Mouse (Mus musculus) heart, embryonic 16.5 days (tissue): Measurements from ENCODE around the gene Prima1. TPM values are rescaled to one million over a fixed set of nuclear protein-coding genes. Genes with fewer than 3 reads are reported as not detected.

Source experiments
- ATAC-seq: fragments of 200-750 bp; cut with Nextera tagmentation; replicated peaks from 2 replicates; pipeline ENCODE4 v1.8.0; 2017; ENCODE audit warnings: moderate number of reproducible peaks; ENCODE audit not compliant: insufficient read depth, low FRiP score; ENCODE audit errors: extremely low read depth
- H3K27ac ChIP-seq: fragments of 300-500 bp; sonication (generic); 2 replicates; pipeline ENCODE4 v1.5.1; 2014; ENCODE audit warnings: mild to moderate bottlenecking, low read length, control low read depth, moderate library complexity
- H3K27me3 ChIP-seq: fragments of 300-500 bp; sonication (generic); 2 replicates; pipeline ENCODE4 v1.6.1; 2014; ENCODE audit warnings: low read length, mixed read lengths; ENCODE audit not compliant: control insufficient read depth, insufficient read depth
- H3K36me3 ChIP-seq: fragments of 300-500 bp; sonication (generic); 2 replicates; pipeline ENCODE4 v1.6.1; 2014; ENCODE audit not compliant: control insufficient read depth, insufficient read depth
- H3K4me1 ChIP-seq: fragments of 300-500 bp; sonication (generic); 2 replicates; pipeline ENCODE4 v1.6.1; 2014; ENCODE audit warnings: low read length, mixed read lengths; ENCODE audit not compliant: control insufficient read depth, insufficient read depth
- H3K4me2 ChIP-seq: fragments of 300-500 bp; sonication (generic); 2 replicates; pipeline ENCODE4 v1.6.1; 2014; ENCODE audit warnings: low read depth, mild to moderate bottlenecking, control low read depth, low read length
- H3K4me3 ChIP-seq: fragments of 300-500 bp; sonication (generic); 2 replicates; pipeline ENCODE4 v1.5.1; 2014; ENCODE audit warnings: mild to moderate bottlenecking, control low read depth, low read length
- H3K9ac ChIP-seq: fragments of 300-500 bp; sonication (generic); 2 replicates; pipeline ENCODE4 v1.6.1; 2014; ENCODE audit warnings: low read length, control low read depth
- H3K9me3 ChIP-seq: fragments of 300-500 bp; sonication (generic); replicated peaks from 2 replicates; pipeline ENCODE4 v1.6.1; 2016; ENCODE audit warnings: low read length; ENCODE audit not compliant: control insufficient read depth
- WGBS: fragments of 180-500 bp; shearing (Covaris S2); extraction: QIAGEN DNeasy Blood & Tissue Kit; methylation state at CpG from one replicate; pipeline ENCODE4 v1.1.7; 2014; 5-methylcytosine and 5-hydroxymethylcytosine counted together
- polyA plus RNA-seq: library from polyadenylated mRNA; unstranded; fragments of >200 nt; fragmentation: Nextera tagmentation; extraction: Ambion mirVana; gene quantifications from 2 replicates; pipeline ENCODE4 v1.2.1, GENCODE M21; 2015

Gene Prima1
- polyA plus RNA-seq, 1 experiment from 2014 or later: 0.17 TPM

GRCm38 (mm10) chr12:103272176-103272575, 30.2 kb upstream of the Prima1 start:
- Histone ChIP-seq H3K27me3 (no peaks in the 10 kb centered on the region), H3K27ac (no peak overlapping the region), H3K9ac (no peak overlapping the region), H3K4me3 (no peak overlapping the region), H3K4me2 (no peak overlapping the region), H3K36me3 (no peaks in the 10 kb centered on the region), H3K4me1 (no peaks in the 10 kb centered on the region), H3K9me3 (no peaks in the 10 kb centered on the region)
- no peak for ATAC-seq
- 85% methylated on average over 3 of the region's 3 CpGs for WGBS

DNA sequence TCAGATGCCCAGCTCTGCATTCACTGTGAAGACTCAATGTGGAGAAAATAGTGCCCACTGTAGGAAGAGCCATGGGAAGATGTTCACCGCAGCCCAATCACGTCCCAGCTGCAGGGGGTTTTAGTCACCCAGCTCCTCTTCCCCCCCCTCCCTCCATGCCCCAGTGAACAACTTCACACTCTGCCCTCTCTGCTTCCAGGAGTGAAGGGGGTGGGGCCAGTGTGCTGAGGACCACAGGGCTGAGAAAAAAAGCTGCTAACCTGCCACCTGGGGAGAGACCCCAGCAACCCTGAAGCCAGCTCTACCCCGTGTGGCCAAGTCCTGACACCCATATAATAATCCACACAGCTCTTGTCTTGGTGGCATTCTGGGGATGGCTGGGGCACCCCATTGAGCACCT, 24.7 kb upstream of the Prima1 start:
- no peaks in the 10 kb centered on the region for H3K36me3 ChIP-seq
- no peaks in the 10 kb centered on the region for H3K27me3 ChIP-seq
- no peaks in the 10 kb centered on the region for H3K9me3 ChIP-seq
- no peak overlapping the region for H3K4me2 ChIP-seq
- no peak for ATAC-seq
- no peak overlapping the region for H3K4me3 ChIP-seq
- WGBS: 26% methylated on average over 3 of the region's 3 CpGs
- H3K27ac ChIP-seq: no peak overlapping the region
- H3K4me1 ChIP-seq: no peaks in the 10 kb centered on the region
- H3K9ac ChIP-seq: no peak overlapping the region

DNA sequence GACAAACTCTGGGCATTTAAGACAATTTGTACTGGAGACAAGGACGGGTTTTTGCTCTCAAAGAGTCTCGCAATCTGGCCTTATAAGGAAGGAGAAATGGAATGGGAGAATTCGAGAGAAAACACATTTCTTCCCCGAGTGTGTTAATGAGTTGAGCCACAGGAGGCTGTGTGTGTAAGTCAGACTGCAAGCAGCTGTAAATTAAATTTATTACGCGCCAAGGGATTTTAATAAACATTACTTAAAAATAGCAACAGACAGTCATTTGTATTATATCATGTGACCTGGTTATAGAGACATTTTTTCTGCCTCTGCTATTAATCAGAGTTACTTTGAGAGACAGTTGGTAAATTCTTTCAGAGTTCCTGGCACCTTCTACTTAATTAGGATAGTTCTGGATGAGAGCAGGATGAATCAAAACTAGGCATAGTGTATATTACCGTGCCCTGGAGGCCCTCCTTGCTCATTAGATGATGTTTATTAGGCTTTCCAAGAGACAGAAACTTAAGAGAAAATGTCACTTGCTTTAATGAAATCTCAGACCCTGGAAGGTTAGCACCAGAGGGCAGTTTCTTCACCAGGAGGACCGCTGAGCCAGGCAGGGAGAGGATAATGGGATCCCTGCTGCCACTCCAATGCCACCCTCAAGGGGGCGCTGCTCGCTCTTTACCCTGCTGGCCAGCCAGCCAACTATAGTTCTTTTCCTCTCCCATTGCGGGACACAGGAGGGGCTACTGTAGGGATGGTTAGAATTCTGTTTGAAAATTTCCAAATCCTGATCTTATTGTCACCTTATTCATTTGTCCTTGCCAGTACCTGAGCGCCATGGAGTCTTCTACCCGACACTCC, 20.3 kb upstream of the Prima1 start:
- Histone ChIP-seq H3K27me3 (no peaks in the 10 kb centered on the region), H3K4me2 (no peak overlapping the region), H3K9me3 (no peaks in the 10 kb centered on the region), H3K4me1 (no peaks in the 10 kb centered on the region), H3K36me3 (no peaks in the 10 kb centered on the region), H3K9ac (no peak overlapping the region), H3K4me3 (no peak overlapping the region), H3K27ac (no peak overlapping the region)
- WGBS: 61% methylated on average over 13 of the region's 13 CpGs
- ATAC-seq: no peak

GRCm38 (mm10) chr12:103252901-103253434, 11.0 kb upstream of the Prima1 start:
- no peak overlapping the region for H3K27ac ChIP-seq
- no peaks in the 10 kb centered on the region; the same call in 1 of the 2 replicates for H3K27me3 ChIP-seq
- H3K9ac ChIP-seq: no peak overlapping the region
- no peaks in the 10 kb centered on the region for H3K9me3 ChIP-seq
- H3K4me2 ChIP-seq: no peak overlapping the region
- ATAC-seq: no peak
- WGBS: 93% methylated on average over 8 of the region's 8 CpGs
- H3K4me3 ChIP-seq: no peak overlapping the region
- H3K4me1 ChIP-seq: no peaks in the 10 kb centered on the region
- no peaks in the 10 kb centered on the region for H3K36me3 ChIP-seq

- H3K36me3 ChIP-seq: no peaks in the 10 kb centered on the region
- no peak overlapping the region for H3K4me3 ChIP-seq
- no peak for ATAC-seq
- no peak overlapping the region for H3K4me2 ChIP-seq
- H3K9ac ChIP-seq: no peak overlapping the region
- H3K9me3 ChIP-seq: no peaks in the 10 kb centered on the region
- WGBS: 74% methylated on average over 5 of the region's 5 CpGs
- no peaks in the 10 kb centered on the region; the same call in none of the 2 replicates for H3K27me3 ChIP-seq
- H3K27ac ChIP-seq: no peak overlapping the region
- no peaks in the 10 kb centered on the region for H3K4me1 ChIP-seq
Measured at GRCm38 (mm10) chr12:103251151-103251550, 9.2 kb upstream of the Prima1 start.

- Histone ChIP-seq H3K27ac (no peak overlapping the region), H3K4me1 (no peaks in the 10 kb centered on the region), H3K4me2 (no peak overlapping the region), H3K36me3 (no peaks in the 10 kb centered on the region), H3K4me3 (no peak overlapping the region), H3K9ac (no peak overlapping the region), H3K27me3 (no peaks in the 10 kb centered on the region; the same call in none of the 2 replicates), H3K9me3 (no peaks in the 10 kb centered on the region)
- ATAC-seq: no peak
- 78% methylated on average over 6 of the region's 6 CpGs for WGBS
Measured at GRCm38 (mm10) chr12:103250333-103250732, 8.4 kb upstream of the Prima1 start.

- Histone ChIP-seq H3K4me2 (peak overlapping the region; percentile 97), H3K27me3 (peaks cover 53% of the 10 kb centered on the region), H3K4me1 (no peaks in the 10 kb centered on the region), H3K9me3 (no peaks in the 10 kb centered on the region), H3K9ac (no peak overlapping the region), H3K4me3 (peak overlapping the region; percentile 73), H3K36me3 (no peaks in the 10 kb centered on the region), H3K27ac (no peak overlapping the region)
- ATAC-seq: no peak
- 13% methylated on average over 11 of the region's 11 CpGs for WGBS
Measured at GRCm38 (mm10) chr12:103243041-103243440, 1.1 kb upstream of the Prima1 start.

- H3K27me3 ChIP-seq: peaks cover 57% of the 10 kb centered on the region
- no peaks in the 10 kb centered on the region for H3K9me3 ChIP-seq
Measured at GRCm38 (mm10) chr12:103242591-103243025, 658 bp upstream of the Prima1 start.

More at GRCm38 (mm10) chr12:103242591-103243025, 658 bp upstream of the Prima1 start:
- peak overlapping the region; percentile 73 for H3K4me3 ChIP-seq
- H3K36me3 ChIP-seq: no peaks in the 10 kb centered on the region
- H3K4me2 ChIP-seq: peak overlapping the region; percentile 97
- H3K4me1 ChIP-seq: no peaks in the 10 kb centered on the region
- H3K27ac ChIP-seq: peak overlapping the region; percentile 63
- under 1% methylated on average over 34 of the region's 34 CpGs for WGBS
- peak overlapping the region; percentile 80 for H3K9ac ChIP-seq
- ATAC-seq: peak; percentile 80
